Mouse (Mus musculus) ES-E14 (cell line): Measurements from ENCODE around the gene Ss18l2. TPM values are rescaled to one million over a fixed set of nuclear protein-coding genes. Genes with fewer than 3 reads are reported as not detected.

ENCODE experiments used
- DNase-seq: peaks from one replicate; pipeline ENCODE4 v3.0.0-alpha.2; 2013; ENCODE audit warnings: low read depth, low spot score
- H3K27ac ChIP-seq: 2 replicates; pipeline ENCODE4 v1.5.1; 2012; ENCODE audit warnings: low read depth, mild to moderate bottlenecking, low read length, moderate library complexity, mixed read lengths; ENCODE audit not compliant: poor library complexity, insufficient read depth, severe bottlenecking
- H3K36me3 ChIP-seq: 2 replicates; pipeline ENCODE4 v1.6.1; 2012; ENCODE audit warnings: mild to moderate bottlenecking, low read length, moderate library complexity, mixed read lengths; ENCODE audit not compliant: control insufficient read depth, poor library complexity, insufficient read depth, severe bottlenecking
- H3K4me1 ChIP-seq, 2 experiments: fragments of 150-350 bp in 1 of 2; sonication (generic) in 1 of 2; 2 replicates each; pipeline ENCODE4 v1.6.1; 2012; ENCODE audit warnings: low read length in 2 of 2, mild to moderate bottlenecking in 1 of 2, mixed read lengths in 1 of 2; ENCODE audit not compliant: control insufficient read depth in 2 of 2, insufficient read depth in 2 of 2, poor library complexity in 1 of 2
- H3K4me3 ChIP-seq, 2 experiments: fragments of 150-350 bp in 1 of 2; sonication (generic) in 1 of 2; 2 replicates each; pipeline ENCODE4 v1.5.1; 2012; ENCODE audit warnings: low read length in 2 of 2, low read depth in 1 of 2, mild to moderate bottlenecking in 1 of 2, mixed read lengths in 1 of 2; ENCODE audit not compliant: insufficient read depth in 1 of 2, poor library complexity in 1 of 2, severe bottlenecking in 1 of 2
- H3K9ac ChIP-seq: 2 replicates; pipeline ENCODE4 v1.6.1; 2012; ENCODE audit warnings: low read depth, mild to moderate bottlenecking, low read length, mixed read lengths; ENCODE audit not compliant: poor library complexity, insufficient read depth, severe bottlenecking
- H3K9me3 ChIP-seq: fragments of 150-350 bp; sonication (generic); 2 replicates; pipeline ENCODE4 v1.6.1; 2012; ENCODE audit warnings: low read depth, mild to moderate bottlenecking, low read length; ENCODE audit not compliant: control insufficient read depth, insufficient read depth
- CHD2 ChIP-seq: IDR thresholded peaks from 2 replicates; pipeline ENCODE4 v1.6.1; 2014; ENCODE audit warnings: mild to moderate bottlenecking, low read depth, low read length, inconsistent platforms
- HCFC1 ChIP-seq: IDR thresholded peaks from 2 replicates; pipeline ENCODE4 v1.6.1; 2012; ENCODE audit warnings: low read length, inconsistent platforms, borderline replicate concordance; ENCODE audit not compliant: insufficient read depth
- MAFK ChIP-seq: IDR thresholded peaks from 2 replicates; pipeline ENCODE4 v1.6.1; 2014; ENCODE audit warnings: mild to moderate bottlenecking, low read depth, low read length, inconsistent platforms; ENCODE audit not compliant: insufficient read depth
- ZC3H11A ChIP-seq: IDR thresholded peaks from 2 replicates; pipeline ENCODE4 v1.6.1; 2012; ENCODE audit warnings: low read depth, mild to moderate bottlenecking, inconsistent platforms, low read length, borderline replicate concordance
- ZNF384 ChIP-seq: IDR thresholded peaks from 2 replicates; pipeline ENCODE4 v1.6.1; 2012; ENCODE audit warnings: low read depth, low read length, inconsistent platforms
- in situ Hi-C, 2 experiments: fragments of 600-800 bp; cut with MboI; formaldehyde crosslinking; loops; one replicate each; pipeline ENCODE4 v1.15.1; 2025; ENCODE audit warnings: low sequenced_read_pairs in 2 of 2, inconsistent platforms in 1 of 2; ENCODE audit not compliant: unreplicated experiment in 2 of 2
- total RNA-seq: library from RNA; depleted of rRNA; stranded (reverse); fragments of 300-350 nt; gene quantifications from 2 replicates; pipeline ENCODE4 v1.2.3, GENCODE M21; 2012

Ss18l2 gene
- total RNA-seq, 1 experiment: 40.8 TPM

GRCm38 (mm10) chr9:121675011-121675410 lies 35.1 kb upstream of the Ss18l2 start:
- no peaks in the 10 kb centered on the region for H3K36me3 ChIP-seq
- H3K4me3 ChIP-seq: no peak overlapping the region
- no peak overlapping the region for H3K27ac ChIP-seq
- H3K9ac ChIP-seq: no peak overlapping the region
- TF ChIP-seq ZNF384 (no peak), HCFC1 (no peak), MAFK (no peak), CHD2 (no peak), ZC3H11A (no peak)
- no peak for DNase-seq
- H3K4me1 ChIP-seq: no peaks in the 10 kb centered on the region
- H3K9me3 ChIP-seq: no peaks in the 10 kb centered on the region
- in situ Hi-C loops: no loop called here

- Histone ChIP-seq H3K36me3 (no peaks in the 10 kb centered on the region), H3K9ac (no peak overlapping the region), H3K4me3 (no peak overlapping the region), H3K9me3 (no peaks in the 10 kb centered on the region), H3K4me1 (no peaks in the 10 kb centered on the region), H3K27ac (no peak overlapping the region)
- in situ Hi-C loops: no loop called here
- no peak for DNase-seq
- TF ChIP-seq ZNF384: no peak
- no peak for TF ChIP-seq CHD2
- no peak for TF ChIP-seq ZC3H11A
- no peak for TF ChIP-seq MAFK
- TF ChIP-seq HCFC1: no peak
These were observed 34.6 kb upstream of the Ss18l2 start for GRCm38 (mm10) chr9:121675556-121675955.

- TF ChIP-seq CHD2 (no peak), ZNF384 (no peak), ZC3H11A (no peak), HCFC1 (no peak), MAFK (no peak)
- Histone ChIP-seq H3K36me3 (no peaks in the 10 kb centered on the region), H3K27ac (no peak overlapping the region), H3K9me3 (no peaks in the 10 kb centered on the region), H3K4me3 (no peak overlapping the region), H3K9ac (no peak overlapping the region), H3K4me1 (no peaks in the 10 kb centered on the region; a peak in 1 of 4 replicates)
- in situ Hi-C loops: no loop called here
- no peak for DNase-seq
These were observed 33.1 kb upstream of the Ss18l2 start for GRCm38 (mm10) chr9:121677069-121677468.

- no peaks in the 10 kb centered on the region for H3K9me3 ChIP-seq
- no peaks in the 10 kb centered on the region; a peak in 1 of 4 replicates for H3K4me1 ChIP-seq
- DNase-seq: no peak
- H3K4me3 ChIP-seq: no peak overlapping the region
- in situ Hi-C loops: no loop called here
- no peaks in the 10 kb centered on the region for H3K36me3 ChIP-seq
- no peak overlapping the region for H3K9ac ChIP-seq
- no peak overlapping the region for H3K27ac ChIP-seq
- TF ChIP-seq ZNF384: no peak
- no peak for TF ChIP-seq HCFC1
- no peak for TF ChIP-seq ZC3H11A
- TF ChIP-seq MAFK: no peak
- TF ChIP-seq CHD2: no peak
These were observed 32.7 kb upstream of the Ss18l2 start for GRCm38 (mm10) chr9:121677476-121677875.

DNA sequence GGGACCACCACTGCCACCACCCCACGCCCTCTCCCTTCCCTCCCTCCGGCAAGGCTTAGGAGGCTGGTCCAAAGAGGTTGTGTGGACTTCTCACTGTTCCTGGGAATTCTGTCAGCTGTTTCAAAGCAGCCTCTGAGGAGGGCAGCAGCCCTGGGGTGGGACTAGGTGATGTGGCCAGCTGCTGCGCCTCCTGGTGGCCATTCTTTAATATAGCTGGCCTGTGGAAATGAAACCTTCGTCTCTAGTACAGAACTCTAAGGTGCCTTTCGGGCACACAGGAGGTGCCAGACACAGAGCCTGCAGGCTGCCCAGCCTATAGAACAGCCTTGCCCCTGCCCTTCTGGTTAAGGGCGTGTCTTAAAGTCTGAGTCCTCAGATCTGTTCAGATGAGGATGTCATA lies 30.6 kb upstream of the Ss18l2 start:
- Histone ChIP-seq H3K4me1 (no peaks in the 10 kb centered on the region; a peak in 1 of 4 replicates), H3K36me3 (no peaks in the 10 kb centered on the region), H3K4me3 (no peak overlapping the region), H3K9ac (no peak overlapping the region), H3K27ac (no peak overlapping the region), H3K9me3 (no peaks in the 10 kb centered on the region)
- no peak for TF ChIP-seq CHD2
- 0 out of 2 replicates have a peak, but pooled peaks have one; percentile 28 for TF ChIP-seq ZC3H11A
- no peak for TF ChIP-seq HCFC1
- in situ Hi-C loops: no loop called here
- peak; percentile 33 for DNase-seq
